ENCODE assay signal across 8 mouse cellular contexts in the genomic region with DNA sequence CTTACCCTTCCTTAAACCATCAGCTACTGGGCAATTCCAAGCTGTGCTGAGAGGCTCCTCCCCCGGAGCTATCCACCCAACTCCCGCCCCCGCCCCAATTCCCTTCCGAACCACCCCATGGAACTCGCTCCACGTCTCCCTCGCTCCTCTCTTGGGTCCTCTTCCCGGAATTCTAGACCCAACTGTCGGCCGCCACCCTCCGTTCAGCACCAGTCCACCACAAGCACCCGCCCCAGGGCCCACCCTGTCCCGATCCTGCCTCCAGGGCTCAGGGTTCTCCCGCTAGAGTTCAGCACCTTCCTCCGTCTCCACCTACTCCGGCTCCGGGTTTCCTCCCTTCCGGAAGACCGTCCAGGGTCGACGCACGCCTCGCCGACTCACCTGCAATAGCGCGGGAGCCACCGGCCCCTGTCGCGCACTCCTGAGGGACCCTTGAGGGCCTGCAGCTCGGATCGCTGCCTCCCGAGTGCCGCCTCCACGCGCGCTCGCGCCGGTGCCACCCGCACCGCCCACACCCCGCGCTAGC. TPM values are rescaled to one million over a fixed set of nuclear protein-coding genes. Genes with fewer than 3 reads are reported as not detected.
DNase-seq lines count a peak whose midpoint lies in the region; ATAC-seq and TF ChIP-seq lines count a peak whose summit lies in the region.

No protein-coding gene starts in this region.

- H3K4me3 ChIP-seq in forebrain, embryonic 13.5 days = peak overlapping the region; percentile 64
- H3K4me3 ChIP-seq in liver, embryonic 12.5 days = peak overlapping the region; percentile 68
- H3K4me3 ChIP-seq in stomach, embryonic 14.5 days (ENCODE audit: low read depth, low read length) = peak overlapping the region; percentile 76

- no peaks in the 10 kb centered on the region for H3K9me3 ChIP-seq in forebrain, embryonic 13.5 days (replicated peaks)
- no peaks in the 10 kb centered on the region for H3K9me3 ChIP-seq in liver, embryonic 12.5 days (replicated peaks)
- no peaks in the 10 kb centered on the region for H3K9me3 ChIP-seq in stomach, embryonic 14.5 days (ENCODE audit: control insufficient read depth, low read depth, low read length)

- peaks cover 72% of the 10 kb centered on the region for H3K4me1 ChIP-seq in forebrain, embryonic 13.5 days
- peaks cover 76% of the 10 kb centered on the region for H3K4me1 ChIP-seq in liver, embryonic 12.5 days
- H3K4me1 ChIP-seq in stomach, embryonic 14.5 days (ENCODE audit: control insufficient read depth, insufficient read depth, low read length) = peaks cover 59% of the 10 kb centered on the region

- no peaks in the 10 kb centered on the region for H3K36me3 ChIP-seq in forebrain, embryonic 13.5 days (ENCODE audit: poor library complexity, severe bottlenecking)
- no peaks in the 10 kb centered on the region for H3K36me3 ChIP-seq in liver, embryonic 12.5 days
- no peaks in the 10 kb centered on the region for H3K36me3 ChIP-seq in stomach, embryonic 14.5 days (ENCODE audit: control insufficient read depth, insufficient read depth, low read length)

- H3K9ac ChIP-seq in forebrain, embryonic 13.5 days = peak overlapping the region; percentile 78
- H3K9ac ChIP-seq in liver, embryonic 12.5 days = peak overlapping the region; percentile 68
- H3K9ac ChIP-seq in stomach, embryonic 14.5 days (replicated peaks; ENCODE audit: low read depth, low read length) = peak overlapping the region; percentile 23

- no peaks in the 10 kb centered on the region for H3K27me3 ChIP-seq in Patski
- peaks cover 9% of the 10 kb centered on the region; the same call in 1 of the 2 replicates for H3K27me3 ChIP-seq in forebrain, embryonic 13.5 days
- peaks cover 75% of the 10 kb centered on the region for H3K27me3 ChIP-seq in liver, embryonic 12.5 days (replicated peaks)
- H3K27me3 ChIP-seq in stomach, embryonic 14.5 days (ENCODE audit: control insufficient read depth, insufficient read depth, low read length) = no peaks in the 10 kb centered on the region

- under 1% methylated on average over 35 of the region's 43 CpGs for WGBS in forebrain, embryonic 13.5 days
- WGBS in liver, embryonic 12.5 days (ENCODE audit: insufficient replicate concordance) = under 1% methylated on average over 43 of the region's 43 CpGs
- WGBS in stomach, embryonic 14.5 days = under 1% methylated on average over 42 of the region's 43 CpGs

- TF ChIP-seq CTCF in Patski (IDR thresholded peaks at IDR 0.05) = no peak

- peak overlapping the region; percentile 99 for H3K4me2 ChIP-seq in forebrain, embryonic 13.5 days
- peak overlapping the region; percentile 97 for H3K4me2 ChIP-seq in liver, embryonic 12.5 days
- H3K4me2 ChIP-seq in stomach, embryonic 14.5 days (replicated peaks; ENCODE audit: low read depth, low read length) = peak overlapping the region; percentile 35

- peak; percentile 24 for ATAC-seq in Patski
- peak; percentile 25 for ATAC-seq in forebrain, embryonic 13.5 days
- peak; percentile 29 for ATAC-seq in liver, embryonic 12.5 days
- peak; percentile 59 for ATAC-seq in stomach, embryonic 14.5 days (ENCODE audit: insufficient number of reproducible peaks, insufficient read depth, low FRiP score, low read depth)

- peak; percentile 76 for DNase-seq in kidney, adult 9 months
- no peak for DNase-seq in kidney, postnatal 4 days
- DNase-seq in Patski (ENCODE audit: low read depth, low spot score) = no peak
- no peak for DNase-seq in urinary bladder, postnatal 14 days (ENCODE audit: low spot score)
- DNase-seq in right cerebral cortex, postnatal 36 days (ENCODE audit: low spot score in 2 of 2) = no peak

- POLR2A ChIA-PET in Patski (lab: Charles Lee) = interaction anchor here (0.8 to 1.0 kb wide), 2 partner anchors 11 to 45 kb away, joined by 3 read pairs; no protein-coding TSS in a partner anchor

- CTCF ChIA-PET in Patski (lab: Charles Lee) = interaction anchor here (1.2 to 2.9 kb wide), 3 partner anchors 22 to 50 kb away, joined by 6 to 12 read pairs (median 6); no protein-coding TSS in a partner anchor

- H3K27ac ChIP-seq in forebrain, embryonic 13.5 days = peak overlapping the region; percentile 83
- peak overlapping the region; percentile 52; the same call in 1 of the 2 replicates for H3K27ac ChIP-seq in liver, embryonic 12.5 days
- peak overlapping the region; percentile 80; the same call in 1 of the 2 replicates for H3K27ac ChIP-seq in stomach, embryonic 14.5 days (ENCODE audit: low read length)

- in situ Hi-C loops in Patski (cut with MboI; ENCODE audit: low pct_unique_long_range_greater_than_20kb) = no loop called here

RNA-seq across cellular contexts. Expression of a gene that starts 0.3 kb away (rescaled TPM):
- polyA plus RNA-seq in Patski (2021) = 15.4 TPM
- polyA plus RNA-seq in forebrain, embryonic 13.5 days (2015; fragmentation: Nextera tagmentation; extraction: Ambion mirVana) = 14.2 and 15.0 TPM in 2 replicates
- polyA plus RNA-seq in liver, embryonic 12.5 days (2016; fragmentation: Nextera tagmentation; extraction: Ambion mirVana) = 6.2 and 7.0 TPM in 2 replicates
- polyA plus RNA-seq in stomach, embryonic 14.5 days (2014; fragmentation: Nextera tagmentation; extraction: Ambion mirVana) = 27.6 and 28.0 TPM in 2 replicates

RNA-seq across cellular contexts. Expression of a gene that starts 29.0 kb away (rescaled TPM):
- polyA plus RNA-seq in Patski (2021) = 54.7 TPM
- 91.9 and 103 TPM in 2 replicates for polyA plus RNA-seq in forebrain, embryonic 13.5 days (2015; fragmentation: Nextera tagmentation; extraction: Ambion mirVana)
- polyA plus RNA-seq in liver, embryonic 12.5 days (2016; fragmentation: Nextera tagmentation; extraction: Ambion mirVana) = 45.9 and 48.6 TPM in 2 replicates
- 85.9 and 89.5 TPM in 2 replicates for polyA plus RNA-seq in stomach, embryonic 14.5 days (2014; fragmentation: Nextera tagmentation; extraction: Ambion mirVana)

Comparison
In these comparisons a context has a peak if more than half of its experiments do, and no peak if none do; other contexts are left out.
1. H3K4me2 ChIP-seq: peak in every context shown above with its lines; median percentile 99 in forebrain, embryonic 13.5 days; 97 in liver, embryonic 12.5 days; 35 in stomach, embryonic 14.5 days.
2. H3K9ac ChIP-seq: peak in every context shown above with its lines; median percentile 78 in forebrain, embryonic 13.5 days; 68 in liver, embryonic 12.5 days; 23 in stomach, embryonic 14.5 days.